Mouse (Mus musculus) liver, adult 2 months (tissue): ENCODE data around the gene Hmcn2. TPM values are rescaled to one million over a fixed set of nuclear protein-coding genes. Genes with fewer than 3 reads are reported as not detected.

Experiments used
- DNase-seq: peaks from one replicate; pipeline ENCODE4 v3.0.0-alpha.2; 2011; ENCODE audit warnings: low read depth, low spot score; ENCODE audit errors: extremely low read depth
- H3K27ac ChIP-seq: fragments of 200-500 bp; replicated peaks from 2 replicates; pipeline ENCODE4 v1.5.1; 2012; ENCODE audit warnings: low read depth, mild to moderate bottlenecking, control low read depth, inconsistent platforms, low read length; ENCODE audit not compliant: insufficient read depth
- H3K27me3 ChIP-seq: fragments of 200-500 bp; 2 replicates; pipeline ENCODE4 v1.6.1; 2012; ENCODE audit warnings: mild to moderate bottlenecking, moderate library complexity, low read length, inconsistent platforms; ENCODE audit not compliant: control insufficient read depth, insufficient read depth
- H3K36me3 ChIP-seq: fragments of 200-500 bp; 2 replicates; pipeline ENCODE4 v1.6.1; 2012; ENCODE audit warnings: low read length, inconsistent platforms; ENCODE audit not compliant: control insufficient read depth, insufficient read depth
- H3K4me1 ChIP-seq: fragments of 200-500 bp; 2 replicates; pipeline ENCODE4 v1.6.1; 2011; ENCODE audit warnings: low read length; ENCODE audit not compliant: control insufficient read depth, insufficient read depth
- H3K4me3 ChIP-seq: fragments of 200-500 bp; 2 replicates; pipeline ENCODE4 v1.5.1; 2011; ENCODE audit warnings: low read depth, mild to moderate bottlenecking, control low read depth, low read length, moderate library complexity; ENCODE audit not compliant: insufficient read depth
- H3K79me2 ChIP-seq: fragments of 200-500 bp; 2 replicates; pipeline ENCODE4 v1.6.1; 2012; ENCODE audit warnings: inconsistent platforms, mild to moderate bottlenecking, low read length, moderate library complexity; ENCODE audit not compliant: control insufficient read depth, insufficient read depth
- H3K9ac ChIP-seq: fragments of 200-500 bp; 2 replicates; pipeline ENCODE4 v1.6.1; 2012; ENCODE audit warnings: low read depth, mild to moderate bottlenecking, control low read depth, inconsistent platforms, low read length
- CTCF ChIP-seq: fragments of 200-500 bp; IDR thresholded peaks from 2 replicates; pipeline ENCODE4 v1.5.1; 2011; ENCODE audit warnings: low read depth, low read length, control low read depth
- POLR2A ChIP-seq: fragments of 200-500 bp; IDR thresholded peaks from 2 replicates; pipeline ENCODE4 v1.6.1; 2011; ENCODE audit warnings: low read length, control low read depth; ENCODE audit not compliant: insufficient read depth; ENCODE audit errors: extremely low read depth
- WGBS: fragments of 180-500 bp; shearing (Covaris S2); methylation state at CpG from one replicate; pipeline ENCODE4 v1.1.7; 2018; 5-methylcytosine and 5-hydroxymethylcytosine counted together
- polyA plus RNA-seq: library from polyadenylated mRNA; depleted of rRNA; stranded (reverse); fragments of >200 nt; gene quantifications from 2 replicates; pipeline ENCODE4 v1.2.3, GENCODE M21; 2012
- total RNA-seq: library from RNA; depleted of rRNA; stranded (reverse); fragments of >200 nt; gene quantifications from 2 replicates; pipeline ENCODE4 v1.2.3, GENCODE M21; 2014

The Hmcn2 gene
- total and polyA plus RNA-seq, 2 experiments, result 0.46 to 1.8 TPM

- Histone ChIP-seq H3K9ac (no peak overlapping the region), H3K4me3 (no peak overlapping the region), H3K36me3 (no peaks in the 10 kb centered on the region), H3K27ac (no peak overlapping the region), H3K27me3 (no peaks in the 10 kb centered on the region), H3K79me2 (no peaks in the 10 kb centered on the region), H3K4me1 (no peaks in the 10 kb centered on the region)
- 83% methylated on average over 14 of the region's 14 CpGs for WGBS
- DNase-seq, result no peak
- TF ChIP-seq POLR2A (no peak), CTCF (no peak)
Observed at GRCm38 (mm10) chr2:31437480-31438245, 123.4 kb downstream of the Hmcn2 start.

DNA sequence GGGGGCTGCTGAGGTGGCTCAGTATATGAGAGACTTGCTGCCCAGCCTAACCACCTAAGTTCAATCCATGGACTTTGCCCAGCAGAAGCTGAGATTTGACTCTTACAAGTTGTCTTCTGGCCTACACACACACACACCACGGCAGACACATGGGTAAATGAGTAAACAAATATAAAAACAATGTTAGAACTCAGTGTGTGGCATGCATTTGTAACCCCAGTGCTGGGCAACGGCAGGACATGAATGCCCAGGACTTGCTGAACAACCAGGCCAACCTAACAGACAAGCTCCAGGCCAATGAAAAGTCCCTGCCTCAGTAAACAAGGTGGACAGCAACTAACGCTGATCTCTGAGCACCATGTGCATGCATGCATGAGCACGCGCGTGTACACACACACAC, 125.4 kb downstream of the Hmcn2 start:
- no peaks in the 10 kb centered on the region for H3K27me3 ChIP-seq
- TF ChIP-seq POLR2A (no peak), CTCF (no peak)
- DNase-seq, result no peak
- H3K36me3 ChIP-seq, result no peaks in the 10 kb centered on the region
- 72% methylated on average over 6 of the region's 6 CpGs for WGBS
- H3K4me3 ChIP-seq, result no peak overlapping the region
- H3K79me2 ChIP-seq, result no peaks in the 10 kb centered on the region
- no peak overlapping the region for H3K9ac ChIP-seq
- no peak overlapping the region for H3K27ac ChIP-seq
- H3K4me1 ChIP-seq, result no peaks in the 10 kb centered on the region

DNA sequence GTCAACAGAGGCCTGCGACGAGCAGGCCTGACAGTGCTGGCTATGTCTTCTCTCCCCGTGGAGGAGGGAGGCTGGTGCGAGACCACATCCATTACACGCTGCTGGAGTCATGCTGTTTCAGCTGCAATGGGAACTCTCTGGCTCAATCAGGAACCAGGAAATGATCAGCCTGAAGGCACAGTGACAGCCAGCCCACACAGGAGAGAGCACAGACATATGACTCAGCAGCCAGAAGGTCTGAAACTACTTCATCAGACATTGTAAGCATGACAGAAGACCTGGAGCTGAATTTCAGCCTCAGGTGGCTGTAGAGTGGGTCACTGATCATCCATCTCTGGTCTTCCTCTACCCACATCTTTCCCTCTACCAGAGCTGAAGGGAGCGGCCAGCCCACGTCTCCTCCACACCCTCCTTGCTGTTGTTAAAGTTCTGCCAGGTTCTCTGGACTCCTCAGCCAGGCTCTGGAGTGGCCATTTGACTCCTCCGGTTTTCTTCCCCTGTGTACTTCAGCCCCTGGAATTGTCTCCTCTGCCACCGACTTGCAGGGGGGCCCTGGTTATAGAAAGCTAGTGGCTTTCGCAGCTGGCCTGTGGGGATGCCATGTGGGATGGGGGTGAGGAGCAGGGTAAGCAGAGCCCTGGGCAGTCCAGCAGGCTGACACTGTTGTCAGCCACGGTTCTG, 128.4 kb downstream of the Hmcn2 start:
- Histone ChIP-seq H3K36me3 (no peaks in the 10 kb centered on the region), H3K79me2 (no peaks in the 10 kb centered on the region), H3K9ac (no peak overlapping the region), H3K4me1 (no peaks in the 10 kb centered on the region), H3K4me3 (no peak overlapping the region), H3K27ac (no peak overlapping the region), H3K27me3 (no peaks in the 10 kb centered on the region)
- no peak for TF ChIP-seq CTCF
- no peak for TF ChIP-seq POLR2A
- 82% methylated on average over 11 of the region's 11 CpGs for WGBS
- no peak for DNase-seq

DNA sequence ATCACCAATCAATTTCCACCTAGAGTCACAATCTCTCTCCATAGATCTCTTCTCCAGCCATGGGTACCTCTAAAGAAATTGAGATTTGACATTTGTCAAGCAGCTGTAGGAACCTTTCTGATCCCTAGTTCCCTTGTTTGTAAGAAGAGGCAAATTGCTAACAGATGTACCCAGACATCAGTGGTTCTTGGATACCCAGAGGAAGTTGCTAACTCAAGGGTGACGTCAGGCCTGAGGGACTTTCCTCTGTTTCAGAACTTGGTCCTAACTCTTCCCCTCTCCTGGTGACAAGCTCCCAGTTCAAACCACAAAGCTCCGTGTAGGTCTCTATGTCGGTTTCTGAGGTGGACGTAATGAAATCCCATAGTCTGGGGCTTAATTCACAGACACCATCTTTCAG, 131.8 kb downstream of the Hmcn2 start:
- no peak for TF ChIP-seq POLR2A
- no peak for TF ChIP-seq CTCF
- Histone ChIP-seq H3K36me3 (no peaks in the 10 kb centered on the region), H3K27me3 (no peaks in the 10 kb centered on the region), H3K4me1 (no peaks in the 10 kb centered on the region), H3K27ac (no peak overlapping the region), H3K4me3 (no peak overlapping the region), H3K79me2 (no peaks in the 10 kb centered on the region), H3K9ac (no peak overlapping the region)
- DNase-seq, result no peak
- 78% methylated on average over 4 of the region's 4 CpGs for WGBS

- Histone ChIP-seq H3K4me1 (no peaks in the 10 kb centered on the region), H3K27me3 (no peaks in the 10 kb centered on the region)
- 77% methylated on average over 4 of the region's 4 CpGs for WGBS
Observed at GRCm38 (mm10) chr2:31446456-31446855, 132.2 kb downstream of the Hmcn2 start.

DNA sequence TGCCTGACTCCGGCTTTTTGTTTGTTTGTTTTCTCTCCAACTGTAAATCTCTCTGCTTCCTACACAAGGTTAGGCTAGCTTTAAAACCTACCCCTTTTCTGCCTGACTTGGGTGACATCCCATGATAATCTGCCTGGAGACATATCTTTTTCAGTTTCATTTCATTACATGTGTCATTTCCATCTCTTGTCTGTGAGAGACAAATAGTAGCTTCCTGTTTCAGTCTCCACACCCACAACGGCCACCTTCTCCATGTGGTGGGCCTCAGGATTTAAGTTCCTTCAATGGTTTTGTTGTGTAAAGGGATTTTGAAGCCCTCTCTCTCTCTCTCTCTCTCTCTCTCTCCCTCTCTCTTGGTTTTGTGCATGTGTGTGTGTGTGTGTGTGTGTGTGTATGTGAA, 133.3 kb downstream of the Hmcn2 start:
- H3K27ac ChIP-seq, result no peak overlapping the region
- peaks cover under 1% of the 10 kb centered on the region; the same call in 1 of the 2 replicates for H3K4me1 ChIP-seq
- H3K79me2 ChIP-seq, result no peaks in the 10 kb centered on the region
- no peak overlapping the region for H3K9ac ChIP-seq
- H3K36me3 ChIP-seq, result no peaks in the 10 kb centered on the region
- no peak overlapping the region for H3K4me3 ChIP-seq
- WGBS, result 84% methylated on average over 2 of the region's 2 CpGs
- TF ChIP-seq CTCF (no peak), POLR2A (no peak)
- H3K27me3 ChIP-seq, result no peaks in the 10 kb centered on the region
- no peak for DNase-seq

More at GRCm38 (mm10) chr2:31446456-31446855, 132.2 kb downstream of the Hmcn2 start:
- Histone ChIP-seq H3K27ac (no peak overlapping the region), H3K9ac (no peak overlapping the region), H3K36me3 (no peaks in the 10 kb centered on the region), H3K79me2 (no peaks in the 10 kb centered on the region), H3K4me3 (no peak overlapping the region)
- DNase-seq, result no peak
- TF ChIP-seq POLR2A (no peak), CTCF (no peak)
